Mouse (Mus musculus): ENCODE measurements around the gene Lysmd1. TPM values are rescaled to one million over a fixed set of nuclear protein-coding genes. Genes with fewer than 3 reads are reported as not detected.
A peak's percentile ranks its signal among the peaks of the same experiment; 100 is the strongest.
"Not testable (repeated sequence)": the region's sequence is repeated elsewhere in the genome, so short reads cannot be mapped to it uniquely, and the experiment has no call there.

Gene Lysmd1
- polyA plus RNA-seq, 1 experiment from 2014 or later: 31.7 TPM

- peaks cover 26% of the 10 kb centered on the region for H3K36me3 ChIP-seq (ENCODE audit: control insufficient read depth, insufficient read depth, low read length)
- no peak for DNase-seq
- peaks cover 17% of the 10 kb centered on the region for H3K4me1 ChIP-seq (ENCODE audit: control insufficient read depth, insufficient read depth, low read length)
- H3K9ac ChIP-seq (replicated peaks; ENCODE audit: low read length): peak overlapping the region; percentile 59
- ATAC-seq (ENCODE audit: low FRiP score, low TSS enrichment): no peak
- H3K27me3 ChIP-seq (ENCODE audit: control insufficient read depth, insufficient read depth, low read length): no peaks in the 10 kb centered on the region
- peak overlapping the region; percentile 73 for H3K4me2 ChIP-seq (ENCODE audit: low read length)
- no peaks in the 10 kb centered on the region for H3K9me3 ChIP-seq (ENCODE audit: control insufficient read depth, low read length)
- WGBS: 61% methylated on average over 11 of the region's 11 CpGs
- H3K4me3 ChIP-seq (replicated peaks; ENCODE audit: low read depth, low read length): peak overlapping the region; percentile 52
- H3K27ac ChIP-seq (replicated peaks; ENCODE audit: low read depth, low read length): peak overlapping the region; percentile 62; the same call in 1 of the 2 replicates
Observed at GRCm38 (mm10) chr3:95133176-95133575, 712 bp upstream of the Lysmd1 start.

GRCm38 (mm10) chr3:95134133-95134532 lies 245 bp downstream of the Lysmd1 start:
- ATAC-seq (ENCODE audit: low FRiP score, low TSS enrichment): peak; percentile 51
- not testable (repeated sequence) for H3K27me3 ChIP-seq (ENCODE audit: control insufficient read depth, insufficient read depth, low read length); H3K4me2 ChIP-seq (ENCODE audit: low read length); DNase-seq; H3K27ac ChIP-seq (replicated peaks; ENCODE audit: low read depth, low read length); H3K9ac ChIP-seq (replicated peaks; ENCODE audit: low read length); H3K9me3 ChIP-seq (ENCODE audit: control insufficient read depth, low read length)
- Histone ChIP-seq H3K36me3 (ENCODE audit: control insufficient read depth, insufficient read depth, low read length) (peaks cover 24% of the 10 kb centered on the region), H3K4me3 (replicated peaks; ENCODE audit: low read depth, low read length) (peak overlapping the region; percentile 52), H3K4me1 (ENCODE audit: control insufficient read depth, insufficient read depth, low read length) (peaks cover 17% of the 10 kb centered on the region)
- WGBS: no CpG with 5 or more reads among the region's 12 CpGs

- Histone ChIP-seq H3K9ac (replicated peaks; ENCODE audit: low read length) (no peak overlapping the region; the same call in 1 of the 2 replicates), H3K4me3 (replicated peaks; ENCODE audit: low read depth, low read length) (peak overlapping the region; percentile 30), H3K9me3 (ENCODE audit: control insufficient read depth, low read length) (no peaks in the 10 kb centered on the region), H3K4me1 (ENCODE audit: control insufficient read depth, insufficient read depth, low read length) (peaks cover 17% of the 10 kb centered on the region), H3K4me2 (ENCODE audit: low read length) (peak overlapping the region; percentile 59), H3K27me3 (ENCODE audit: control insufficient read depth, insufficient read depth, low read length) (no peaks in the 10 kb centered on the region), H3K27ac (replicated peaks; ENCODE audit: low read depth, low read length) (no peak overlapping the region), H3K36me3 (ENCODE audit: control insufficient read depth, insufficient read depth, low read length) (peaks cover 22% of the 10 kb centered on the region)
- ATAC-seq (ENCODE audit: low FRiP score, low TSS enrichment) (no peak), DNase-seq (peak; percentile 28)
- 33% methylated on average over 6 of the region's 6 CpGs for WGBS
Observed at GRCm38 (mm10) chr3:95135023-95135422, 1.1 kb downstream of the Lysmd1 start.

- ATAC-seq (ENCODE audit: low FRiP score, low TSS enrichment): no peak
- no peak for DNase-seq
- Histone ChIP-seq H3K9me3 (ENCODE audit: control insufficient read depth, low read length) (no peaks in the 10 kb centered on the region), H3K36me3 (ENCODE audit: control insufficient read depth, insufficient read depth, low read length) (peaks cover 22% of the 10 kb centered on the region), H3K9ac (replicated peaks; ENCODE audit: low read length) (no peak overlapping the region), H3K4me1 (ENCODE audit: control insufficient read depth, insufficient read depth, low read length) (peaks cover 17% of the 10 kb centered on the region), H3K4me2 (ENCODE audit: low read length) (peak overlapping the region; percentile 59), H3K27ac (replicated peaks; ENCODE audit: low read depth, low read length) (no peak overlapping the region), H3K4me3 (replicated peaks; ENCODE audit: low read depth, low read length) (peak overlapping the region; percentile 30), H3K27me3 (ENCODE audit: control insufficient read depth, insufficient read depth, low read length) (no peaks in the 10 kb centered on the region)
- 91% methylated on average over 7 of the region's 7 CpGs for WGBS
Observed at GRCm38 (mm10) chr3:95135433-95136052, 1.7 kb downstream of the Lysmd1 start.

GRCm38 (mm10) chr3:95136336-95136735 lies 2.4 kb downstream of the Lysmd1 start:
- 90% methylated on average over 3 of the region's 3 CpGs for WGBS
- Histone ChIP-seq H3K27me3 (ENCODE audit: control insufficient read depth, insufficient read depth, low read length) (no peaks in the 10 kb centered on the region), H3K9me3 (ENCODE audit: control insufficient read depth, low read length) (no peaks in the 10 kb centered on the region), H3K36me3 (ENCODE audit: control insufficient read depth, insufficient read depth, low read length) (peaks cover 22% of the 10 kb centered on the region), H3K9ac (replicated peaks; ENCODE audit: low read length) (no peak overlapping the region), H3K4me3 (replicated peaks; ENCODE audit: low read depth, low read length) (no peak overlapping the region), H3K4me1 (ENCODE audit: control insufficient read depth, insufficient read depth, low read length) (peaks cover 17% of the 10 kb centered on the region), H3K4me2 (ENCODE audit: low read length) (no peak overlapping the region), H3K27ac (replicated peaks; ENCODE audit: low read depth, low read length) (no peak overlapping the region)
- ATAC-seq (ENCODE audit: low FRiP score, low TSS enrichment): no peak
- DNase-seq: no peak

GRCm38 (mm10) chr3:95139586-95140288 lies 5.8 kb downstream of the Lysmd1 start:
- ATAC-seq (ENCODE audit: low FRiP score, low TSS enrichment): no peak
- Histone ChIP-seq H3K9ac (replicated peaks; ENCODE audit: low read length) (no peak overlapping the region), H3K9me3 (ENCODE audit: control insufficient read depth, low read length) (no peaks in the 10 kb centered on the region), H3K4me1 (ENCODE audit: control insufficient read depth, insufficient read depth, low read length) (peaks cover 10% of the 10 kb centered on the region; the same call in 1 of the 2 replicates), H3K36me3 (ENCODE audit: control insufficient read depth, insufficient read depth, low read length) (peaks cover 24% of the 10 kb centered on the region), H3K4me2 (ENCODE audit: low read length) (no peak overlapping the region), H3K27ac (replicated peaks; ENCODE audit: low read depth, low read length) (no peak overlapping the region), H3K27me3 (ENCODE audit: control insufficient read depth, insufficient read depth, low read length) (no peaks in the 10 kb centered on the region), H3K4me3 (replicated peaks; ENCODE audit: low read depth, low read length) (no peak overlapping the region)
- WGBS: 75% methylated on average over 25 of the region's 25 CpGs
- no peak for DNase-seq

- 60% methylated on average over 18 of the region's 18 CpGs for WGBS
- H3K27ac ChIP-seq (replicated peaks; ENCODE audit: low read depth, low read length): no peak overlapping the region
- H3K9me3 ChIP-seq (ENCODE audit: control insufficient read depth, low read length): no peaks in the 10 kb centered on the region
- H3K27me3 ChIP-seq (ENCODE audit: control insufficient read depth, insufficient read depth, low read length): no peaks in the 10 kb centered on the region
- DNase-seq: no peak
- H3K4me2 ChIP-seq (ENCODE audit: low read length): no peak overlapping the region
- no peak for ATAC-seq (ENCODE audit: low FRiP score, low TSS enrichment)
- H3K4me1 ChIP-seq (ENCODE audit: control insufficient read depth, insufficient read depth, low read length): peaks cover 6% of the 10 kb centered on the region; the same call in 1 of the 2 replicates
- H3K4me3 ChIP-seq (replicated peaks; ENCODE audit: low read depth, low read length): no peak overlapping the region
- H3K36me3 ChIP-seq (ENCODE audit: control insufficient read depth, insufficient read depth, low read length): peaks cover 24% of the 10 kb centered on the region
- no peak overlapping the region for H3K9ac ChIP-seq (replicated peaks; ENCODE audit: low read length)
Observed at GRCm38 (mm10) chr3:95140289-95140595, 6.4 kb downstream of the Lysmd1 start.

GRCm38 (mm10) chr3:95140795-95141194 lies 6.9 kb downstream of the Lysmd1 start:
- no peaks in the 10 kb centered on the region for H3K27me3 ChIP-seq (ENCODE audit: control insufficient read depth, insufficient read depth, low read length)
- 88% methylated on average over 6 of the region's 6 CpGs for WGBS
- H3K27ac ChIP-seq (replicated peaks; ENCODE audit: low read depth, low read length): no peak overlapping the region
- DNase-seq: no peak
- peaks cover 24% of the 10 kb centered on the region for H3K36me3 ChIP-seq (ENCODE audit: control insufficient read depth, insufficient read depth, low read length)
- H3K4me3 ChIP-seq (replicated peaks; ENCODE audit: low read depth, low read length): no peak overlapping the region
- no peak for ATAC-seq (ENCODE audit: low FRiP score, low TSS enrichment)
- H3K4me2 ChIP-seq (ENCODE audit: low read length): no peak overlapping the region
- no peaks in the 10 kb centered on the region for H3K9me3 ChIP-seq (ENCODE audit: control insufficient read depth, low read length)
- H3K4me1 ChIP-seq (ENCODE audit: control insufficient read depth, insufficient read depth, low read length): 0 out of 2 replicates have a peak, but pooled peaks cover 3% of the 10 kb centered on the region
- H3K9ac ChIP-seq (replicated peaks; ENCODE audit: low read length): no peak overlapping the region

GRCm38 (mm10) chr3:95141474-95141873 lies 7.6 kb downstream of the Lysmd1 start:
- Histone ChIP-seq H3K9me3 (ENCODE audit: control insufficient read depth, low read length) (no peaks in the 10 kb centered on the region), H3K4me1 (ENCODE audit: control insufficient read depth, insufficient read depth, low read length) (no peaks in the 10 kb centered on the region), H3K4me2 (ENCODE audit: low read length) (no peak overlapping the region), H3K9ac (replicated peaks; ENCODE audit: low read length) (no peak overlapping the region), H3K27ac (replicated peaks; ENCODE audit: low read depth, low read length) (no peak overlapping the region), H3K36me3 (ENCODE audit: control insufficient read depth, insufficient read depth, low read length) (peaks cover 24% of the 10 kb centered on the region), H3K27me3 (ENCODE audit: control insufficient read depth, insufficient read depth, low read length) (no peaks in the 10 kb centered on the region), H3K4me3 (replicated peaks; ENCODE audit: low read depth, low read length) (no peak overlapping the region)
- DNase-seq: no peak
- no peak for ATAC-seq (ENCODE audit: low FRiP score, low TSS enrichment)
- 97% methylated on average over 9 of the region's 9 CpGs for WGBS
